Mouse (Mus musculus) testis, adult 2 months (tissue): ENCODE measurements around the gene Fadd.

Experiments
- CTCF ChIP-seq: fragments of 200-500 bp; IDR thresholded peaks from 2 replicates; pipeline ENCODE4 v1.5.1; 2012; ENCODE audit warnings: low read depth, mild to moderate bottlenecking, inconsistent platforms, low read length, moderate library complexity; ENCODE audit not compliant: control insufficient read depth, insufficient read depth, insufficient replicate concordance
- POLR2A ChIP-seq: fragments of 200-500 bp; IDR thresholded peaks from 2 replicates; pipeline ENCODE4 v1.6.1; 2012; ENCODE audit warnings: low read depth, mild to moderate bottlenecking, inconsistent platforms, low read length, moderate library complexity; ENCODE audit not compliant: control insufficient read depth

GRCm38 (mm10) chr7:144620721-144621681 lies 38.7 kb upstream of the Fadd start:
- no peak for TF ChIP-seq CTCF
- TF ChIP-seq POLR2A, result no peak
